Mouse (Mus musculus): ENCODE measurements at regions not wholly inside any gene's neighbourhood (a gene's known extent, or its start where the extent isn't known, plus 50 kb on each side); places are given as distances from the start of the nearest gene placed in this dataset.

DNA sequence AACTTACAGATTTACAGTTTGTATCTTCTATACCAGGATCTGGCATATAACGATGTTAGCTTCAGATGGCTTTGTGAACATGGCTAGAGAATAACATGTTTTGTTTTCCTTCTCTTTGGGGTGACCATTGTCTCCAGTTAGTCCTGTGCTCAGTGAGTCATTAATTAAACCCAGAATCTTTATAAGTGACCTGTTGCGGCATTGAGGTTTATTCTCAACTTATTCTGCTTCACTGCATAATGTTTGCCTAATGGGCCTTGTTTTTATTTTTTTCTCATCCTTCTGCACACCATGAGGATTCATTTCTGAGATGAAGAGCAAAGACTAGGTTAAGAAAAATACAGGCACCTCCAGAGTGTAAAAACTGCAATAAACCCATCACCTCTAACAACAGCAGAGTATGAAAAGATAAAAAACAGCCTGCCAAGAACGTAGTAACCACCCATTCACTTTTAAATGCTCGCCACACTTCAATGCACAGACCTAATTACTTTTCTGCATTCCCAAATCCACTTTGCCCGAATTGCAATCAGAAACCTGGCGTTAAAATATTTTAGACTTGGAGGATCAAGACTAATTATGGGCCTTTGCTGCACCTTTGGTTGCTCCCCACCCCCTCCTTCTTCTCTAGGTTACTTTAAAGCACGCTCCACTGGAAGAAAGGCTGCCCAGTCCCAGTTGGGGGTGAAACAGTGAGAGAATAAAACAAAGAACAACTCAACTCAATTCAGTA, 381.5 kb upstream of the Nr2f1 start:
- DNase-seq (ENCODE audit: low spot score in 2 of 2): no peak

DNA sequence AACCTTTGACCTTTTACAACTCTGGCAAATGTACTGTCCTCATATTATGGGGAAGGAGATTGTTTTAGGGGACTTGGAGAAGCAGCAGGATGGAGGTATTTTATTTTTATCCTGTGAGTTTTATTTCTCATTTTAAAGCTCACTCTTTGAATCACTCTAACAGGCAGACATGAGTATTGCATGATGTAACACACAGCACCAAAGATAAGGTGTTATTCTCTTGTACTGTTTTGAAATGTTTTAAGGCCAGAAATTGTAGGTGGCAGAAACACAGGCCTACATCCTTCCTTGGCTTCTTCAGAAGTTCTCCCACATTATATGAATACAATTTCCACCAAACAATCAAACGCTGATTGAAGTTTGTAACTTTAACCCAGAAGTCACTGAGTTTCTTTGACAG, 377.9 kb upstream of the Nr2f1 start:
- DNase-seq (ENCODE audit: low spot score in 2 of 2): no peak

DNA sequence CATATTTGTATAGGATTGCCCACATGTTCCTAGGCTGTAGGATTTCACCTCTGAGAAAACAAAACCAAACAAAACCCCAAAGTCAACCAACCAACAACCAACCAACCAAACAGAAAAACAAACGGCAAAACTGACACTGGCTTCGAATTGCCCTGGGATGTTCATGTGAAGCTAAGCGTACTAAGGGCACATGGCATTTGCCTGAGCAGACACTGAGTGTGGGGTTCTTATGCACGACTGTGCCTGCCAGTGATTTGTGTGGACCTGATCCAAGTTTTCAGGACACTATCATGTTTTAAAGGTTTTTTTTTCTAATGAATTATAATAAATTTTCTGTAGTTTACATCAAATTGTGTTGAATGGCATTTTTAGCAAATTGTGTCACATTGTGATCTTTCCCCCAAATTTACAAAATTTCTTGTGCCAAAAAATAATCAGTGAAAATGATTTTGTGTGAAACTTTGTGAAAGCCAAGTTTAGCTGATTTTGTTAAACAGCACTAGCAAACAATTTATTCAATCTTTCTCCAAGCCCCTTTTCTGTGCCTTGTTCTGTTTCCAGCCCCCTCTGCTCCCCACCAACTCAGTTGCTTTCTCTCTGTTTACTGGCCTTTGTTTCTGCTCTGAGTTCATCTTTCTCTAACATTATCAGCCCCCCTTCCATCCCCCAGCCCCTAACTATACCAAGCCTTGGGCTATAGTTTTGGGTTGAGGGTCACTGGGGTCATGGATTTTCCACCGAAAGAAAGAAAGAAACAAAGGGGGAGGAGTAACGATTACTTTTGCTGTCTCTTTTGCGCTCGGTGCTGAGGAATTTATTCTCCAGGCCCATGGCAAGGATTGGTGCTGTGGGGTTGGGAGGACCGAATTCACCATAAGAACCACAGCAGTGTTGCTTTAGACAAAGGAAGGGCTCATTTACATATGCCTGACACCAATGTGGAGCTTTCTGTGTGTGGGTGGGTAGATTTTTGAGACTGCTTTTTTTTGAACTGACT, 377.0 kb upstream of the Nr2f1 start:
- DNase-seq (ENCODE audit: low spot score in 2 of 2): no peak

DNA sequence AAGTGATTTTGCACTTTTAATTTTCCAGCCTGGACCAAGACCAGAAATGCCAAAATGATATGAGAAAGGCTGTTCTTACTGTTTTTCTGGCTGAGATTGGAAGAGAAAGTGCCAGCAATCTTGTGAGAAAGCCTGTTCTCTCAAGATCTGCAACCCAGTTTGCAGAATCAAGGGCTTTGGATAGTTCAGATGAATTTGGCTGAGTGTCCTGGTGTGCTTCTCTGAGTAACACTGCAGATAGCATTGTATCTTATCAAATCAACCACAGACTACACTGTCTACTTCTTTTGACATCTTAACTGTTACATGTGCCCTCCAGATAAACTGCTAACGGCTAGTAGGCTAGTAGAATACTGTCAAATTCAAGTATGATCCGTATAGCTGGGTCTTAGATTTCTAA, 371.5 kb upstream of the Nr2f1 start:
- no peak for DNase-seq (ENCODE audit: low spot score in 2 of 2)

DNA sequence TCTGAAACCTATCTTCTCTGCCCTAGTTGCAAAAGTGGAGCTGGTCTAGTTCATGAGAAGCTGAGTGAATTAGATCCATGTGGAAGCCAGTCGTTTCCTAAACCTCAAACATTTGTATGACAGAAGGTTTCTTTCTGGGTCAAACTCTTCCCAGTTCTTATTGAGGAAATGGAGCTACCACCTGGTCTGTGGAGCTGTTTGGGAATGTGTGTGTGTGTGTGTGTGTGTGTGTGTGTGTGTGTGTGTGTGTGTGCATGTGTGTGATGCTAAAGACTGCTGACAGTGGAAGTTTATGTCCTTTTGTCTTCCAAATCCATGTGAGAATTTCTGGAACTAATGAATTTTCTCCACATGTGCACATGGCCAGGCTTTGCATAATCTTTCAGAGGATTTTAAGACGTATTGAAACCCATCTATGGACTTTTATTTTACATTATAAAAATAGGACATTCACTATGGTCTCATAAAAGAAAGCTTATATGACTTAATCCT, 324.9 kb upstream of the Nr2f1 start:
- DNase-seq (ENCODE audit: low spot score in 2 of 2): no peak

DNA sequence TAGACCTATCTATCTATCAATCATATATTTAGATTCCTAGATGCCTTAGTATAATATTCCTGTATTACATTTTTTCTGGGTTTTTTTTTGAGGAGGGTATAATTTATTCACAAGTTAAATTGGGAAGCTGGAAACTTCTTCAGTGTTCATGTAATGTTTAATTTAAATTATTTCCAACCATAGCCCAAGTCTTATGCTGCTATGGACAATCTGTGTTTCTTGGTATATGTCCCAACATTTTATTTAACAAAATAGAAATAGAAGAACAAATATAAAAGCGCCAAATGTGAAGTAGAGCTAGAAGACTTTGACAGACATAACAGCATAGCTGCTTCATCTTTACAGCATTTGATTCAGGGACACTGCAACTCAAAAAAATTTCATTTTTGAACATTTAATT, 321.2 kb upstream of the Nr2f1 start:
- no peak for DNase-seq (ENCODE audit: low spot score in 2 of 2)

DNA sequence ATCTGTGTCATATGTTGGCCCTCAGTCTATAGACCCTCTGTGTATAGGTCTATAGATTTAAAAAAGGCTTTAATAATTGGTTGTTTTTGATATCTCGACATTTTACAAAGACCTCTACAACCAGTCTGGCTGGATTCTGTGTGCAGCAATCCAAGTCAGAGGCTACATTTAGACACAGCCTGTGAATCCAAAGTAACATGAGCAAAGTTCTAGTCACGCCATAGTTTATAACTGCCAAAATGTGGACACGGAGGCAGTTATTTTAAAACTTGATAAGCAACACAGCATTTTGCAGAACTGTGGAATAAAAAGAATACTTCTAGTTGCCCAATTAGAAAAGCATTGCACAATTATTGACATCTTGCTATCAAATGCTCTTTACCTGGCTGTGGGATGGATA, 320.6 kb upstream of the Nr2f1 start:
- no peak for DNase-seq (ENCODE audit: low spot score in 2 of 2)

DNA sequence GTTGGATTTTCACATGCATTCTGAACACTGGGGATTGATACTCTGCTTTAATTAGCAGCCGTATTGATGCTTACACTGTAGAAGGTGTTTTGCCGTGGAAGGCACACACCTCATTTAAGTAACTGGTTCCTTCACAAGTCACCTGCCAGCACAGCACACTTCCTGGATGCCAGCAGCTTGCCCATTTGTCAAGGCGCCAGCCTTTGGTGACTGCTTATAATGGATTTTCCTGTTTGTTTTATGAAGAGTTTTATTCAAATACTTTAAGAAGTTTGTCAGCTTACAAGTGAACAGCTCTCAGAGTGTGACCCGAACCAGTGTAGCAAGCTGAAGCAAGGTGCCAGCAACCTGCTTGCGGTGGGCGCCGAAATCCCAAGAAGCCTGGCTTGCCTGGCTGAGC, 301.0 kb upstream of the Nr2f1 start:
- DNase-seq (ENCODE audit: low spot score in 2 of 2): no peak

DNA sequence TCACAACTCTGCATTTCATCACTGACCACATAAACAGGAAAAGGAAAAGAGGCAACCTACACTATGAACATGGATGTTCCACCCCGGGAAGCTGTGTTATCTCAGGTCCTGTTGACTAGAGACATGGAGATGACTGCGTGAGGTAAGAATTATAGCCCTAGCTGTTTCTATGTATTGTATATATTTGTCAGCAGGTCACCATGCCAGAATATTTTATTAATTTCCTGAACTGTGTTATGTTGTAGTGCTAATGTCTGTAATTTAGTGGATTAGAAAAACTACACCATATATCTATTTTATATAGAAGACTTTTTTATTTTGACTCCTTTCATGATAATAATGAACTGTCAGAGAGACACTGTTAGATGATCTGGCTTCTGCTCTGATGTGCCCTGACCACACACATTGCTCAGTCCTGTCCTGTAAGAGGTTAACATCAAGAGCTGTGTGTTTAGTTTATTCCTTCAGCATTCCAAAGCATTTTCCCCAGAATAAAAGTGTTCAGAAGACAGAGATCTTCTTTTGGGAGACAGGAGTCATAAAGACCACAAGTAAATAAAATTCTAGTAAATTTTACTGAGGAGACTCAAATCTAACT, 284.3 kb upstream of the Nr2f1 start:
- DNase-seq (ENCODE audit: low spot score in 2 of 2): no peak

DNA sequence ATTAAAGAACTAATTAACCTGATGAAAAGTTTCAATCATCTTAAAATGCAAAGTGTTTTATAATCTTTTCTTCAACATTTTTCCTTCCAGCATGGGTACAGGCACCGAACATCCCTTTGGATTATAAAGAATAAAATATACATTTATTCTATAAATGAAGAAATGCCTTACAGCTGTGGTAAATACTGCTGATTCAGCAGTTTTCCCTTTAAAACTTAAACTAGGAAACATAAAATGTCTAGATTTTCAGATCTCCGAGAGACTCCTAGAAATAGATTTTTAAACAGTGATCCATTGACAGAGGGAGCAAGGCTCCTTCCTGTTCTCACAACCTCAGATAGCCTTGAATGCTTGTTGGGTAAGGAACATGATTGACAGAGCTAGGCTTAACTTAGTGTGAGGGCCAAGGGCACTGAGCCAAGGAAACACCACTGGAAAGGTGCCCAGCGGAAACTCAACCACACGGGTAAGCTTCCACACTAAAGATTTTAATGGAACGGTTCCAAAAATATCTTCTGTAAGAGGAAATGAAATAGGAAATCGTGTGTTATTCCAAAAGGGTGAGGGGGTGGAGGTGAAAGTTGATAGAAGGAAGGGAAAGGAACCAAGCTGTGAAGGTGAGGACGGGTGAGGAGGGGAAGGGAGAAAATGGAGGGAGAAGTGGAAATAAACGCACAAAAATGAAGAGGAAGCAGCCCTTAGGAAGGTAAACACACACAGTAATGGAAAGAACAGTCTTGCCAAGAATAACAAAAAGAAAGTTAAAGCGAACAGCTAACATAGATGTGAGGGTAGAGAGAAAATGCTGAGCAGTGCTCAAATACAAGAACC, 283.6 kb upstream of the Nr2f1 start:
- DNase-seq (ENCODE audit: low spot score in 2 of 2): peak; percentile 24 to 66

DNA sequence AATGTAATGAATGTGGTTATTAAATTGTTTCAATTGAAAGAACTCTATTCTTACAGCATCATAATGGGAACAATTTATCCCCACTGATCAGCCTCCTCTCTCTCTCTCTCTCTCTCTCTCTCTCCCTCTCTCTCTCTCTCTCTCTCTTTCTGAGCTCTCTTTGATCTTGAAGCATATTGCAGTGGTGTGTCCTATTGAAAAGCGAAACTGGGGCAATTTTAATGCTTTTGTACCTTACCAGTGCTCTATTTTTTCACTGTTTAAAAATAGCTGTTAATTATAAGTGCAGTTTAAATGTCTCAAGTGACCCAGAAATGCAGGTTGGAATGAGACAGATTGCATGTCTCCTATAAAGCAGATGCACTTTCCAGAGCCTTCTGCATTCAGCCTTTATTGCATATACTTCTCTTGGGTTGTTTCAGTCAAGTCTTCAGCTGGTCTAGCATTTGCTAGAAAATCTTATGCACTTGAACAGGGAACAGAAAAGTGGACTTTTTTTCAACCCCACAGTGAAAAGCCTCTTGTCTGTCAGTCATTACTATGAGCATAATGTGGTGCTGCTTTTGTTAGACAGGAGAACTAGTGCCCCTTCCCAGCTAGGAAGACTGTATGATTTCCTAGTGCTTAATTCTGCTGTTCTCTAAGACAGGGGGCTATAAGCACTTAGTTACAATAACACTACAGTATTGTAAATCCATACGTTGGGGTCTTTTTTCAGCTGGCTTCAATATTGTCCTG, 251.9 kb upstream of the Nr2f1 start:
- DNase-seq (ENCODE audit: low spot score in 2 of 2): no peak

DNA sequence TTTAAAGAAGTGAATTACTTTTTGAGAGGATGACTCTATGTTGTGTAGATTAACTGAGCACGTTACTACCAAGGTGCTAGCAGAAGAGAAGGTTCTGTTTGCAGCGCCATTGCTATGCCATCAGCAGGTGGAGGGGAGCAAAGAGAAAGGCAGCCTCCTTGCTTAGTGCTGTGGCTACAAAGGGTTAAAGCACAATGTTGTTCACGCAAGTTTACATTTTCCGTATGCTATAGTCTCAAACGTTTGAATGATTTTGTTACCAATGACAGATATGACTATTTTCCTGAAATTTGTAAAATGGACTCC, 247.1 kb upstream of the Nr2f1 start:
- no peak for DNase-seq (ENCODE audit: low spot score in 2 of 2)

DNA sequence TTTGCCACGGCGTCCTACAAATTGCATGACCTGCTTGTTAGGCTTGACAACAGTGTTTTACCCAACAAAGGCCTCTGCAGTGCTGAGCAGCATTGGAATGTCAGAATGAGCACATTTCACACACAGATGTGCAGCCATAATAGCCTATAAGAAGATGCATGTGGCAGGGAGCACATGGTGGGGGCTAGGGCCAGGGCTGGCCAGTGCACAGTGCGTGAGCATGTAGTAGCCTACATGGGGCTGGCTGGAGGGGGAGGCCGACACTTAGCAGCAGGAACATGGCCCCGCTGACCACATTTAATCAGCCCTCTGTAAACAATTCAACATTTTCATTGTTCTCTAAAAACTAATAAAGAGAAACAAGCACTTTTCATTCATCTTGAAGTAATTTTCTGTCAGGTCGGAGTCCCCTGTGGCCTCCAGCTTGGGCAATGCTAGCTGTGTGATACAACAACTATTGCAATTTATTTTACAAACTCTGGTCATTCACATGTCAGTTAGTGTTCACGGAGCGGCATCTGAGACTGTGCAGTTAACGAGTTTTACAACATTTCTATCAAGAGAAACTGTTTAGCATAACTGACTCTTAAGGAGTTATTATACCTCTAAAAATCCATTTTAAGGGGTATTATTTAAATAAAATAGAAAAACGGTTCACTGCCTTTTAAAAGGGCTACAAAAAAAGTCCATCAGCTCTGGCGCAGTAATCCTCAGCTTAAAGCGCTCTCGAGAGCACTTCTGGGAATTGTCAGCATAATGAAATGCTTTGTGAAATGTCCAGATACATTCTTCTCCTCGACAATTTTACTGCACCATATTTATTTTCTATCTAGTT, 246.6 kb upstream of the Nr2f1 start:
- DNase-seq (ENCODE audit: low spot score in 2 of 2): no peak

DNA sequence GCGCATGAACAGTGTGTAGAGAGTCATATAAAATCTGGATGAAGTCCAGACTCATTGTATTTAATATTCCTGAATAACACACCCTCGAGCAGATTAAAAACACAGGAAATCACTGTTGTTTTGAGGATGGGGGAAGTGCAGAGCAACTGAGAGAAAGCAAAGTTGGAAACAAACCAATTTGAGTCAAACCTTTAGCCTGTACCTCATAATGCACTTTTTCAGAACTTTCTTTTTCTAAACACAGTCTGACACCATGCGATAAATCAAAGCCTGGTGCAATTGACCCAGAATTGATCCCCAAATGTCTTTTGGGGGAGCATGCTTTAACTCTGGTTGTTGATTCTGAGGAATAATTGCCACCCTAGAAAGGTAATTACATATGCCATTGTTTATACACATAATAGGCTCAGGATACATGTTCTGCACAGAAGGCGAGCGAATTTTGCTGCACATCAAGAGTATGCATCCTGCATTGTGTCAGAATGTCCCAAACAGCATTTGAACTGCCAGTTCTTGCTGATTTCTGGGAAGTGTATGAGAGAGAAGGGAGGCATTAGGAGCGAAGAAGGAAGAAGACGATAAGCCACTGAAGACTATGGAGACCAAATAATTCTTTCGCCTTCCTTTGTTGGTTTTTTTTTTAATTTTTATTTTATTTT, 245.3 kb upstream of the Nr2f1 start:
- no peak for DNase-seq (ENCODE audit: low spot score in 2 of 2)

DNA sequence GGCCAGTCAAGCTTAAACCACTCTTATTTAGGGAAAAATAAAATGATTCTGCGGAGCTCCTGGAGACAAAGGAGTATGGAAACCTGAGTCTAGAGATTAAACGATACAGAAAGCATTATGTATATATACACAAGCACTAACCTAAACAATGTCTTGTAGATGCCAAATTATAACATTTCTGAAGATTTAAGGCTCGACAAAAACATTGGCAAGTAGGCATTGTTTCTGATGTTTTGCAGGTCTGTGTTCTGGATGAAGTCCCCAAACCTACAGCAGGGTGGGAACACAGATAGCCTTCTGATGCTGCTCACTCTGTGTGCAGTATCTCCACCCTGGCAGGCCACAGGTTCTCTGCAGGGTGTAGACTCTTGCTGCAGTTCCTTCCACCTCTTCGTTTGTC, 228.9 kb upstream of the Nr2f1 start:
- DNase-seq (ENCODE audit: low spot score in 2 of 2): no peak

DNA sequence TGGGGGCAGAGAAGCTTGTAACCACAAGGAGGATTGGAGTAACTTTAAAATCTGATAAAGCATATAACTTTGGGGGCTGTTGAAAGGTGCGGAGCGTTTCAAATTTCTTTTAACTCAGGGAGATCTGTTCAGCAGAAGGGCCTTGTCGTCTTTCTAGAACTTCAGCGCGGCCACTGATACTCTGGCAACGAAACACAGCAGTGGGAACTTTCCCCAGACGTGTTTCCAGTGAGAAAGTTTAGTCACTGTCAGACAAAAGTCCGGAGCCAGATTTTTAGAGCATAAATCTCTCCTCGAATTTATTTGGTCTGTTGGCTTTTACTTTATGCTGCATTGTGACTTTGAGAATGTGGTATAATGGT, 228.5 kb upstream of the Nr2f1 start:
- no peak for DNase-seq (ENCODE audit: low spot score in 2 of 2)

DNA sequence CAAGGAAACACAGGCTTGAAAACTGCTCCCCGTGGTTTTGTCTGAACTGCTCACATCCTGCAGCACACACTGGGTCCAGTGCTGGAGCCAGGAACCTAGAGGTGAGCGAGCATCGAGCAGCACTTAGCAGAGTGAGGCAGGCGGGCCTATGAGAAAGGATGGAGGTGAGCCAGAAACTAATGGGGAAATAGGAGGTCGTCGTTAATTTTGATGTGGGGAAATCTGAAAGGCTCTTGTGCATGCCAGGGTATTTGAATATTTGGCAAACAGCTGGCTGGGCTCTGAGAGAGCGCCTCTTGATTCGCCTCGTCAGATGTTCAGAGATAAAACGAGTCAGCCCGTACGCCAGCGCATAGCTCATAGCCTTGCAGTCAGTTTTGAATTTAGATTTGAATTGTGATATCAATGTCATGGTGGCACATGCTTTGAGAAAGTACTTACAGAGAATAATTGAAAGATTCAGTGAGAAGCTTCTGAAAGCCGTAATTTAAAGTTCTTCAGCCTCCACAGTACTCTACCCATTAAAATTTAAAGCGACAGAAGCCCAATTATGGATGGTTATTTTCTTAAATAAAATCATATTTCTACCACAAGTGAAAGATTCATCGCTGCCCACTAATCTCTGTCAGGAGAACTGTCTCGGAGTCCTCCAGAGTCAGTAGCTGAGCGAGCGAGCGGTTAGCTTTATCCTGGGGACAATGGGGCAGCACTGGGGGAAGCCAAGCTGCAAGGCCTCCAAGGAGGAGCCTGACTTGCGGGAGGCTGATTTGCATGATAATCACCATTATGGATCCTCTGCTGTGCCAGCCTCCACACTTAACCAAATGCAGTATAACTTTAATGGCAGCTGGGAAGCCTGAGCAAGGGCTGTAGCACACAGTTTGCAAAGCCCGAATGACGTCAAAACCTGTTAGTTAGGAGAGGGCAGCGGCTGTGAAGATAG, 227.9 kb upstream of the Nr2f1 start:
- no peak for DNase-seq (ENCODE audit: low spot score in 2 of 2)

DNA sequence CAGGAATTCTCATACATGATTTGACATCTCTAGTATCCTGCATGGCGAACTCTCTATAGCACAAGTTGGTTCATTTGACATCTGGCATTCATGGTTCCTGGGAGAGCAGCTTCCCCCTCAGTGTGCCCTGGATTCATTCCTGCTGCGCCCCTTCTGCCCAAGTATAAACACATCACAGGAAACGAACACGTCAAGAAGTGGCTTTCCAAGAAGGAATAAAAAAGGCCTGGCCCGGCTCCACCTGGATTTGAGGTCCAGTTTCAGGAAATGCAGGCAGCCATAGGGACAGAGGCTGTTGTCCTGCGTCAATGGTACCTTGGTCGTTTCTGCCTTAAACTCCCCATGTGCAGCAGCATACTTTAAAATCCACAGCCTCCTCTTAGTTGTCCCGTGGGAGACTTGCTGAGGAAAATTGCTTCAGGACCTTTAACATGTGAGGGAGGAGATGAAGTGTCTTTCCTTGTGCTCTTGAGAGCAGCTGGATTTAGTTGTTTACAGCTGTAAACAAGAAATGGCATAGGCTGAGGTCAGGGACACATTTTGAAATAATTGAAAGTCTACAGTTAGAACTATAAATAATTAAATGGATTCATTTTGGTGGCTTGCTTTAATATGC, 226.9 kb upstream of the Nr2f1 start:
- DNase-seq (ENCODE audit: low spot score in 2 of 2): no peak

Measured in urinary bladder, postnatal 4 days (tissue).